Mouse (Mus musculus): ENCODE measurements at regions not wholly inside any gene's neighbourhood (a gene's known extent, or its start where the extent isn't known, plus 50 kb on each side); places are given as distances from the start of the nearest gene placed in this dataset.

DNA sequence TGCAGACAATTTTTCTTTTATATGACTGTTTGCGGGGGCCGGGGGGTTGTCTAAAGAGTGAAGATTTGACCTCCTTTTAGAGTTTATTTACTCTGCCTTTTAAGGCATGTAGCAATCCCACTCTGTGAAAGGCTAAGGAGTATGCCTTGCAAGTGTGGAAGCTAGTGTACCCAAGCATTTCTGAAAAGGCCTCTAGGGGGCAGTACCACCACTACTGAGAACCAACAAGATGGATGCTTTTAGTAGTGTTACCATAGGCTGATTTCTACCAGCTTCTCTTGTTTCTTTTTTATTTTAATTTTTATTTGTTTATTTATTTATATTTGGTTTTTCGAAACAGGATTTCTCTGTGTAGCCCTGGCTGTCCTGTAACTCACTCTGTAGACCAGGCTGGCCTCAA, 110.9 kb upstream of the Hmga2 start:
- in situ Hi-C loops (cut with MboI; ENCODE audit: low pct_unique_long_range_greater_than_20kb in 1 of 2, low sequenced_read_pairs in 2 of 2, unreplicated experiment in 1 of 2): loop anchor here in 1 of 2 experiments (10.0 kb wide), 1 partner anchor 288 kb away; no protein-coding TSS in a partner anchor

DNA sequence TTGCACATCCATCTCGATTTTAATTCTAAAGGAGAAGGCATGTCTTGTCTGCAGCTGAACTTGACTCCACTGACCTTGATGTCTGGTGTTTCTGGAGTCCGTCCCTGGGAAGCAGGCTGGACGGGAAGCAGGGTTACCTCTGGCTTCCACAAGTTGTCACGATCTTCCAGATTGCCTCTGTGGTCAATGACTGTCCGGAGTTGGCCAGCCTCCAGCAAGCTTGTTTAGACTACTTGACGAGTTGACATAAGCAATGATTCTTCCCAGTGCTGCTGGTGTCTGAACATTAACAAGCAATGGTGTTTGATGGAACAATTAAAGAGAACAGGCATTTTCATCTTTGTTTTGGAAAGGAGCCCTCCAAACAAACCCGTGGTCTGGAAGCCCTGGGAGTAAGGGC, 106.2 kb upstream of the Hmga2 start:
- in situ Hi-C loops (cut with MboI; ENCODE audit: low pct_unique_long_range_greater_than_20kb in 1 of 2, low sequenced_read_pairs in 2 of 2, unreplicated experiment in 1 of 2): loop anchor here in 1 of 2 experiments (10.0 kb wide), 1 partner anchor 292 kb away; no protein-coding TSS in a partner anchor

- in situ Hi-C loops (cut with MboI; ENCODE audit: low pct_unique_long_range_greater_than_20kb in 1 of 2, low sequenced_read_pairs in 2 of 2, unreplicated experiment in 1 of 2): loop anchor here in 1 of 2 experiments (10.0 kb wide), 1 partner anchor 293 kb away; no protein-coding TSS in a partner anchor
Measured at GRCm38 (mm10) chr10:120581547-120581946, 105.3 kb upstream of the Hmga2 start.

DNA sequence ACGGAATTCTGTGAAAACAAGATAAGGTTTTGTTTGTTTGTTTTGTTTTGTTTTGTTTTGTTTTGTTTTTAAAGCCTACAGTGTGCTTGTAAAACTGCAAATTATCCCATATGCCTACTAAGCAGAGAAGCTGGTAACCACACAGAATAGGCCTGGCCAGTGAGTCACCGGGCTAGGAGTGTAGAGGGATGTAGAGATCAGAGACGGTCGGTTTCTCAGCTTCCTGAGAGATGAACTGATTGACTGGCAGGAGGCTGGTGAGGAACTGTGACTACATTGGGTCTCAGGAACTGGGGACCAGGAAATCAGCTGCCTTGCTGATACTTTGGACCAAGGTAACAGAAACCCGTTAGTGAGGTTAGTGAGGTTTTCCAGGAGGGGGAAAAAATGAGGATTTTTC, 100.6 kb upstream of the Hmga2 start:
- in situ Hi-C loops (cut with MboI; ENCODE audit: low pct_unique_long_range_greater_than_20kb in 1 of 2, low sequenced_read_pairs in 2 of 2, unreplicated experiment in 1 of 2): no loop called here

- in situ Hi-C loops (cut with MboI; ENCODE audit: low pct_unique_long_range_greater_than_20kb in 1 of 2, low sequenced_read_pairs in 2 of 2, unreplicated experiment in 1 of 2): no loop called here
Measured at GRCm38 (mm10) chr10:120576148-120576547, 99.9 kb upstream of the Hmga2 start.

GRCm38 (mm10) chr10:120571340-120571739, 95.1 kb upstream of the Hmga2 start:
- in situ Hi-C loops (cut with MboI; ENCODE audit: low pct_unique_long_range_greater_than_20kb in 1 of 2, low sequenced_read_pairs in 2 of 2, unreplicated experiment in 1 of 2): loop anchor here in 1 of 2 experiments (25.0 kb wide), 2 partner anchors 259 to 291 kb away; no protein-coding TSS in a partner anchor

GRCm38 (mm10) chr10:120565992-120566391, 89.7 kb upstream of the Hmga2 start:
- in situ Hi-C loops (cut with MboI; ENCODE audit: low pct_unique_long_range_greater_than_20kb in 1 of 2, low sequenced_read_pairs in 2 of 2, unreplicated experiment in 1 of 2): loop anchor here in 1 of 2 experiments (25.0 kb wide), 2 partner anchors 254 to 296 kb away; no protein-coding TSS in a partner anchor

- in situ Hi-C loops (cut with MboI; ENCODE audit: low pct_unique_long_range_greater_than_20kb in 1 of 2, low sequenced_read_pairs in 2 of 2, unreplicated experiment in 1 of 2): loop anchor here in 1 of 2 experiments (25.0 kb wide), 2 partner anchors 253 to 297 kb away; no protein-coding TSS in a partner anchor
Measured at GRCm38 (mm10) chr10:120564859-120565258, 88.6 kb upstream of the Hmga2 start.

GRCm38 (mm10) chr10:120563926-120564325, 87.7 kb upstream of the Hmga2 start:
- in situ Hi-C loops (cut with MboI; ENCODE audit: low pct_unique_long_range_greater_than_20kb in 1 of 2, low sequenced_read_pairs in 2 of 2, unreplicated experiment in 1 of 2): loop anchor here in 1 of 2 experiments (25.0 kb wide), 2 partner anchors 252 to 298 kb away; no protein-coding TSS in a partner anchor

DNA sequence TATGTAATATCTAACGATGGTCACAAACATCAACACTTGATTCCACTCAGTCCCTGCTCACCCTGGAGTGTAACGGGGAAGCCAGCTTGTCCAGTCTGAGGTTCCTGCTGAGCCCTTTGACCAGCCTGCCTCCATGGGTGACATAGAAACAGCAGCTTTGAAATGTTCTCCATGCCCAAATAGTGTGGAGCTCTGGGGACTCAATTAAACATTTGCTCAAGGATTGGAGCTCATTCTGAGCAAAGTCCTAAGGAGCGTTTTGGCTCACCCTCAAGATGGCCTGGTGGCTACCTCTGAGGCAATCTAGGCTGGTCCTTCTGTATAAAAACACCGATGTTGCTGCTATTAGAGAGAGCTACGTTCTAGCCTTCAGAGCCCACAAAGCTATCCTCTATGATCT, 85.6 kb upstream of the Hmga2 start:
- in situ Hi-C loops (cut with MboI; ENCODE audit: low pct_unique_long_range_greater_than_20kb in 1 of 2, low sequenced_read_pairs in 2 of 2, unreplicated experiment in 1 of 2): loop anchor here in 1 of 2 experiments (25.0 kb wide), 2 partner anchors 250 to 300 kb away; no protein-coding TSS in a partner anchor

- in situ Hi-C loops (cut with MboI; ENCODE audit: low pct_unique_long_range_greater_than_20kb in 1 of 2, low sequenced_read_pairs in 2 of 2, unreplicated experiment in 1 of 2): loop anchor here in 1 of 2 experiments (10.0 to 25.0 kb wide), 3 partner anchors 83 to 304 kb away; partner anchors contain the start of gene Hmga2
Measured at GRCm38 (mm10) chr10:120557850-120558447, 81.7 kb upstream of the Hmga2 start.

DNA sequence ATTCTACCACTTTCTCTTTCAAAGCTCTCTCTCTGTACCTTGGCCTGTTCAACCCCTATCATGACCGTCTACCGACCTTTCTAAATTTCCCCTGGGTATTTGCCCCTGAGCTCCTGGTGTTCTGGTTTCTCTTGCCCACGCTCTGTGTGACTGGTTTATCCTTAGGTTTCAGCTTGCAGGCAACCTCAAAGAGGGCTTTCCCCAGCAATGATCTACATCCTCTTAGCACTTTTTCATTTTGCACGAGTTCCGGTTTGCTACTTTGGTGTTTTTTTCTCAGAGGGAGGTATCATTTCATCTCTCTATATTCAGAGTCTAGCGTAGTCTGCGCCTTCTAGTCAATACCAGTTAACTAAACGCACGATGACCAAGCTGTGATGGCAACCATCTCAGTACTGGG, 79.8 kb upstream of the Hmga2 start:
- in situ Hi-C loops (cut with MboI; ENCODE audit: low pct_unique_long_range_greater_than_20kb in 1 of 2, low sequenced_read_pairs in 2 of 2, unreplicated experiment in 1 of 2): loop anchor here in 1 of 2 experiments (10.0 to 25.0 kb wide), 3 partner anchors 81 to 306 kb away; partner anchors contain the start of gene Hmga2

- in situ Hi-C loops (cut with MboI; ENCODE audit: low pct_unique_long_range_greater_than_20kb in 1 of 2, low sequenced_read_pairs in 2 of 2, unreplicated experiment in 1 of 2): loop anchor here in 1 of 2 experiments (10.0 to 25.0 kb wide), 3 partner anchors 78 to 309 kb away; partner anchors contain the start of gene Hmga2
Measured at GRCm38 (mm10) chr10:120553097-120553453, 76.8 kb upstream of the Hmga2 start.

GRCm38 (mm10) chr10:120552341-120553096, 76.2 kb upstream of the Hmga2 start:
- in situ Hi-C loops (cut with MboI; ENCODE audit: low pct_unique_long_range_greater_than_20kb in 1 of 2, low sequenced_read_pairs in 2 of 2, unreplicated experiment in 1 of 2): loop anchor here in 1 of 2 experiments (10.0 to 25.0 kb wide), 3 partner anchors 78 to 310 kb away; partner anchors contain the start of gene Hmga2

- in situ Hi-C loops (cut with MboI; ENCODE audit: low pct_unique_long_range_greater_than_20kb in 1 of 2, low sequenced_read_pairs in 2 of 2, unreplicated experiment in 1 of 2): loop anchor here in 1 of 2 experiments (10.0 to 25.0 kb wide), 3 partner anchors 77 to 310 kb away; partner anchors contain the start of gene Hmga2
Measured at GRCm38 (mm10) chr10:120551851-120552281, 75.6 kb upstream of the Hmga2 start.

DNA sequence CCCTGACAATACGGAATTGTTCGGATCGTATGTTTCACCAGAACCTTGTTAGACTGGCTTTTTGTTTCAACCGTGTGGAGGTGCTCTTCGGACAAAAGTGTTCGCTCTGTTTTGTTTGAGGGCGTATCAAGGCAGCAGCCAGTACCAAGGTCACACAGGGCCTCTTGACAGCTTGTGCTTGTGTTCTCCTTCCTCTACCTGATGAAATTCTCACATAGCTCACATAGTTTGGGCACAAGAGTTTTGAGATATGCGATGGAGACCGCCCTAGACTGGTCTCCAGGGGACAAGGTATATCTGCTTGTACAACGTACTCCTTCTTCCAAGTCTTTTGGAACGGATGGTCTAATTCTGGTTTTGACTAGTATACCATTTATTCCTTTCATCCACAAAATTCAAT, 70.9 kb upstream of the Hmga2 start:
- in situ Hi-C loops (cut with MboI; ENCODE audit: low pct_unique_long_range_greater_than_20kb in 1 of 2, low sequenced_read_pairs in 2 of 2, unreplicated experiment in 1 of 2): no loop called here

DNA sequence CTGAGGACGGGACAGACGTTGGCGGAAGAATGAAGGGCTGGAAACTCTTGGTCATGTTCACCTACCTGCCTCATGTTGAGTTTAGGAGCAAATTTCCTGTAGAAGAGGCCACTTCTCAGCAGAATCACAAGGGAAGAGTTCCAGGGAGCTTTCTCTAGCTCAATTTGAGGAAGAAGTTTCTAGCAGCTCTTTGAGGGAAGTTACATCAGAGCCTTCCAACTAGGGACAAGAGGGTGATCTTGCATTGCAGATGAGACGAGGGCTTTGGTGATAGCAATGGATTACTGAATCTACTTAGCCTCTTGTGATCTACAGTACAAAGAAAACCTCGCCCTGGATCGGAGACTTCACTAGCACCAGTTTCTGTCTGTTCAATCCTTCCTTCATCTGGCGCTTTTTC, 65.3 kb upstream of the Hmga2 start:
- in situ Hi-C loops (cut with MboI; ENCODE audit: low pct_unique_long_range_greater_than_20kb in 1 of 2, low sequenced_read_pairs in 2 of 2, unreplicated experiment in 1 of 2): no loop called here

- in situ Hi-C loops (cut with MboI; ENCODE audit: low pct_unique_long_range_greater_than_20kb in 1 of 2, low sequenced_read_pairs in 2 of 2, unreplicated experiment in 1 of 2): no loop called here
Measured at GRCm38 (mm10) chr10:120538561-120538960, 62.3 kb upstream of the Hmga2 start.

DNA sequence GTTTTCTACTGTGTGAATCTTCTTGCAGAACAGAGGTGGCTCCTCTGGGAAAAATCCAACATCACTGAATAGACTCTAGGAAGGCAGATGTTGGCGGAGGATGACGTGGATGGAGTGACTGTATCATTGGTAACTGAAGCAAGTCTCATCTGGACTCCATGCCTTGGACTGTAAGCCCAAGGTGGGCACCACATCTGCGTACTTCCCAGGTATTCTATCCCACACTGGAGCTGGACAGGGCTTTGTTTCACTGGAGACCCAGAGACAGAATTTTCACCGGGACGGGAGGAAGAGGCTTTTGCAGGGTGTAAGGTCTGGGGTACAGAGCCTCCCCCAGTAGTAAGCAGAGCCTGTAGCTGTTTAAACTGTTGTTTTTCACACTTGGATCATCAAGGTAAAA, 52.1 kb upstream of the Hmga2 start:
- in situ Hi-C loops (cut with MboI; ENCODE audit: low pct_unique_long_range_greater_than_20kb in 1 of 2, low sequenced_read_pairs in 2 of 2, unreplicated experiment in 1 of 2): no loop called here
